Mouse (Mus musculus): ENCODE measurements around the gene Bptf.

DNA sequence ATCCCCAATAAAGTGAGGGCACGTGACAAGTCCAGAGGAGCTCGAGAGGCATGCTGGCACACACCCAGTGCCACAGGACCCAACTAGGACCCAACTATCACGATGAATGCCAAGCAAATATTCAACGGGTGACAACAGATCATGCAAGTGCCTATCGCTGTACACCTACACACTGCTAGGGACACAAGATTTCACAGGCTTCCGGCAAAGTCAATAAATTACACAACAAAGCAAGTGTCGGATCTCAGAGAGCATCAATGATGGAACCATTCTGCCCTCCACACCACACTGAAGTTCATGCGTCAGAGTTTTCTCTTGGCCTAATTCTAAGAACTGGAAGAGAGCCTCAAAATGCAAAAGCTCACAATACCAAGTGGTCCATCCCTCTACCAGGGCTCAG is 22.3 kb downstream of the Bptf start:
- no peak for TF ChIP-seq POLR2A (IDR thresholded peaks at IDR 0.05; ENCODE audit: control insufficient read depth, extremely low read depth, insufficient read depth, low read length, poor library complexity)
- TF ChIP-seq CTCF (IDR thresholded peaks at IDR 0.05; ENCODE audit: borderline replicate concordance, control insufficient read depth, extremely low read depth, insufficient read depth, low read length, poor library complexity) = no peak
